Mouse (Mus musculus) thymus, postnatal 14 days (tissue): ENCODE measurements around the gene Bpnt1.
"Not testable (repeated sequence)": the region's sequence is repeated elsewhere in the genome, so short reads cannot be mapped to it uniquely, and the experiment has no call there.

Source experiments
- DNase-seq: peaks from one replicate; pipeline ENCODE4 v3.0.0; 2021

The Bpnt1 gene

DNA sequence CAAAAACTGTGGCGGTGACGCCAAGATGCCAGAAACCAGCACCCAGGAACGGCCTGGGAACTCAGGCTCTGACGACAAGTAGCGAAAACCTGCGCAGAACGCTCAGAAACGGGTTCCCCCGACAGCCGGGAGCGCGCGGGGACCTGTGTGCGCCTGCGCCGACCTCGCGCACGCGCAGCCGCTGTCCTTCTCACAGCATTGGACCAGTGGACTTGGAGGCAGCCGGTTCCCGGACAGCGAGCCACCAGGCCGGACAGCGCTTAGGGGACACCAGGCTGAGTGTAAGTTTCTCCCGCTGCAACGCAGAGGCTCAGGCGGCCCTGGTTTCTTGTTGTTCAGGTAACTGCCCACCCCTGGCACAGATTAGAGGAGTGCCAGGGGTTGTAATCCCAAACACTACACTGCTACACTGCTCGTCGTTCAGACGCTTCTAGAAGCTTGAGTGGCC lies at the start of gene Bpnt1:
Bpnt1 (plus strand) TSS at position 167 of the 448 bp plus-strand sequence.
- peak; percentile 82 for DNase-seq

DNA sequence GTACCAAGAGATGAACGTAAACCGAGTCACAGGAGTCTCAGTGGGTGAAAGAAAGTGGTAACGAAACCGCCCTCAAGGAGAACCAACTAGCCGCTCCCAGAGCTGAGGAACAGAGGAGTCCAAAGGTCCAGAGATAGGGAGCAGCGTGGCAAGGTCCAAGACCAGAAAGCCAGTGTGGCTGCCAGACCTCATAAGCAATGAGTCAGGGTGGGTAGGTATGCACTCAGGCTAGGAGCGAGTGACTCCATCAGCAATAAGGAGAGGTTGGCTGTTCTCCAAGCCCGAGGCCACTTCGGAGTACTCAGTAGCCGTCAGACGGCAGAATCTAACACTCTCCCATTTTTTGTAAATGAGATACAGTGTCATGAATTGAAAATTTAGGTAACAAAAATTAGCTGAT lies 49.1 kb upstream of the Bpnt1 start:
- DNase-seq, result no peak

DNA sequence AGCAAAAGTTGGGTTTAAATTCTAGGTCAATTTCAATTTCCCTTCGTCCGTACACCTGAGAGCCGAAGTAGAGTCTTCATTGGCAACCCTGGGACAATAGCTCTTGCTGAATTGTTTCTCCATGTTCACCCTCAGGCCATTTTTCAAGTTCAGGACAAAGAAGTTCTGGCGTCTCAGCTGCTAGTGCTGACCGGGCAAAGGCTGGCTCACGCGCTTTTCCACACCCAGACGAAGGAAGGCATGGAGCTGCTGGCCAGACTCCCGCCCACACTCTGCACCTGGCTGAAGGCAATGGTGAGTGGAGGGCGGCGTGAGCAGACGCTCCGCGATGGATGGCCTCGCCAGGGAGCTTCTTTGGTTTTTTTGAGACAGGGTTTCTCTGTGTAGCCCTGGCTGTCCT lies 48.7 kb upstream of the Bpnt1 start:
- DNase-seq, result no peak

DNA sequence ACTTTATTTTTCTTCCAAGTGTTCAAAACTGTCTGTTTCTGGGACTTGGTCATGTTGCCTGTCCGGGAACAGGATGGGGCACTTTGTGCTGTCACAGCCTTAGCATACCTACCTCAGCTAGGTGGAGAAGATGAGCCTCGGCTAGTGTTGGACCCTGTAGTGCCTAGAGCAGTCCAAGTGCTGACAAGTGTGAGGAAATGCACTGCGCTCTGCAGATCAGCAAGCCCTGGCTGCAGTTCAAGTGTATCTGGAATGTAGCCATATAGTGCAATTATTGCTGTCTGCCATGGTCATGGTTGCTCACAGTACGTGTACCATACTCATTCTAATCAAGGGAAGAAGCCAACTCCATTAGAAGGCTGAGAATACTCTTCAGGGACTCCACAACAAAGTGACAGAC lies 47.2 kb upstream of the Bpnt1 start:
- no peak for DNase-seq

- DNase-seq, result no peak
Measured at GRCm38 (mm10) chr1:185285171-185285570, 46.8 kb upstream of the Bpnt1 start.

DNA sequence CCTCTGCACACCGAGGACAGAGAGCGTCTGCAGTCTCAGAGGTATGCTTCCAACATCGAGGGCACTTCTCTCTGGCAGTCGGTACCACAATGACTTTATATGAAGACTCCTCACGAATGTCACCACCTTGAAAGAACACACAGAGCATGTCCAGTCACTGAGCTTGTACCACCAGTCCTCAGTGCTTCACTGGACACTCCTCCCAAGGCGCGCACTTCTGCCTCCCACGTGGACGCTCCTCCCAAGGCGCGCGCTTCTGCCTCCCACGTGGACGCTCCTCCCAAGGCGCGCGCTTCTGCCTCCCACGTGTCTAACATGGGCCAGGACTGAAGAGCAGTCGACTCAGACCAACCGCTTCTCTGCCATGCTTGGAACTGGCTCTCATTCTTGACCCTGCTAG lies 44.9 kb upstream of the Bpnt1 start:
- no peak for DNase-seq

GRCm38 (mm10) chr1:185289231-185289630 lies 42.7 kb upstream of the Bpnt1 start:
- no peak for DNase-seq

DNA sequence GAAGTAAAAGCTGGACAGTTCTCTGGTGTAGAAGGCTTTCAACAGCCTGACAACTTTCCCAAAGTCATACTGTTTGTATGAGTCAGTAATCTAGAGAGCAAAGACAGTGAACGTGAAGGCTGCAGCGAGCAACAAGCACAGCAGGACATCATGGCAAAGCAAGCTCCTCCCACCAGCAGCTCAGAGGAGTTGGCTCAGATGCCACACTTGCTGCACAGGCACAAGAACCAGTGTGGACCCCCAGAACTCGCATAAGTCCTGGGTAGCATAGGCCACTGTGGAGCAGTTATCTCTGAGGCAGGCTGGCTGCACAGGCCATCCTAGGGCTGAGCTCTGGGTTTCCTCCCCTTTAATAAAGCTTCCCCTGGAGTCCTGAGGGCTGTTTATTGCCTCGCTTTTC lies 40.6 kb upstream of the Bpnt1 start:
- no peak for DNase-seq

- DNase-seq, result no peak
Measured at GRCm38 (mm10) chr1:185292646-185293360, 39.1 kb upstream of the Bpnt1 start.

- no peak for DNase-seq
Measured at GRCm38 (mm10) chr1:185296850-185297249, 35.1 kb upstream of the Bpnt1 start.

DNA sequence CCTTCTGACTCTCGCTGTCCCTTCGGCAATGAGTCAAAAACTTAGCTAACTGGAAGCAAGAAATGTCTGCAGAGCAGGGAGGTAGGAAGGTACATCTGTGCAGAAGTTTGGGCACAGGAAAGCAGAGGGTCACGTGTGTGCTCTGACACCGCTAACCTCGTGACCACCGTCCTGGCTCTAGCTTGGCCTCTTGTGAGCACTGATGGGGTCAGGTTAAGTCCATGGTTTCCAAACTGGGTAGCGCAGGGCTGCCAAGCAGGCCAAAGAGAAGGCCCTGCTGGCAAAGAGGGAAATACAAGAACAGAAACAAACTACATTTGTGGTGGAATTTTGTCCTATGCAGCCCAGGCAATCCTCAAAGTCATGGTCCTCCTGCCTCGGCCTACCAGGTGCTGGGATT lies 33.5 kb upstream of the Bpnt1 start:
- DNase-seq, result no peak

DNA sequence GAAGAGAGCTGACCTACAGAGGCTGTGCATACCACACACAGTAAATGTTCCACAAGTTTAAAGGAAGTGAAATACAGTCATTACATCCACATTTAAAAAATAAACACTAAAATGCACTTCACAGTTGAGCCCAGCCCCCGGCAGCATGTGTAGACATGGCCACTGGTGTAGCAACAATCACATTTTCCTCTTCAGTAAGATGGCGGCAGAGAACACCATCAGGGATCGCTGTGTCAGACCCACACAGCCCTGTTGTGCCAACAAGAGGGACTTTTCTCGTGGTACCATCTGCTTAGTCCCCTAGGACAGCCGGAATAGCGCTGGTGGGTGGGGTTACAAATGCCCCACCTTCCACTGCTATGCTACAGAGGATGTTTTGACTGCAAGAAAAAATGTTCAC lies 29.1 kb upstream of the Bpnt1 start:
- DNase-seq, result no peak

DNA sequence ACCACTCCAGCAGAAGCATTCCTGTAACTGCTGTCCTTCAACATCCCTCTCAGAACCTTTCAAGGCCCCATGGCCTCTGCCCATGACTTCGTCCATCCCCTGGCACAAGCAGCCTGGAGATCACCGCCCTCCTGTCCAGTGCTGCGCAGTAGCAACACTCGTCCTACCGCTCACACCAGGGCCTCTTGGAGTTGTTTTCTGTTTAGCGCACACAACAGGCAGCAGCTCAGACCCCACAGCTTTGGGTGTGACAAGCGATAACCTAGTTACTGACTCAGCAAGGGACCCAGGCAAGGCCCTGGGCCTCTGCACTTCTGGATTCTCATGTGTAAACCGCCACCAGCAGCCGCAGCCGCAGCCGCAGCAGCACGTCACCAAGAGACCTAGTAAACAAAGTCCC lies 25.1 kb upstream of the Bpnt1 start:
- no peak for DNase-seq

- DNase-seq, result no peak
Measured at GRCm38 (mm10) chr1:185307645-185308044, 24.3 kb upstream of the Bpnt1 start.

DNA sequence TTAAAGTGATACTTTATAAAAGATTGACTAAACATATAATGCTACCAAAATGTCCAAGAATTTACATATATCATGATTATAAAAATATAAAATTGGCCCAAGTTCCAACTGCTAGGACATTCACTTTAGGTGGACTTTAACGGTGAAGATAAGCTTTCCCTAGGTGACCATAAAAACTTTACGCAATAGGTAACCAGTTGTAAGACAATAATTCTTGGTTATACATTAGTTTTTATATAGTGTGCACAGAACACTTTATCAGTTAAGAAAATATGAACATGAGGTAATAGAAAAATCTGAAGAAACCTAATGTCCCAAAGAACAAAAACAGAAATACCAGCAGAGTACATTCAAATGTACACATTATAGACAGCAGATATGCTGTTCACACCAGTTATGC lies 23.6 kb upstream of the Bpnt1 start:
- DNase-seq, result no peak

DNA sequence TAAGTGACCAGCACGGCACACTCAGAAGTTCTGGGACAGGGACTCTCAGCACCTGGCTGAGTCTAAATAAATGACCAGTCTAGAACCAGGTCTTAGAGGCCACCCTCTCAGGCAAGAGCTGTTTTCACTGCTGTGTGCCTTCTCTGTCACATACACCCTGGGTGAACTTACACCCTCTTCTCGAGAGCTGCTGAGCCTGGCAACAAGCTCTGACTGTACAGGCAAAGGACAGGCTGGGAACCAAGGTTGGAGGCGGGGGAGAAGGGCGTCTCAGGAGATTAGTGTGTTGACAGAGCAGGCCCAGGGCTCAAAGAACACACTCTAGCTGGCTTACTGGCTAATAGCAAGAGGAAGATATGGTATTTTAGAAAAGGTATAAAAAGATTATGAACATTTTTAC lies 23.0 kb upstream of the Bpnt1 start:
- no peak for DNase-seq

DNA sequence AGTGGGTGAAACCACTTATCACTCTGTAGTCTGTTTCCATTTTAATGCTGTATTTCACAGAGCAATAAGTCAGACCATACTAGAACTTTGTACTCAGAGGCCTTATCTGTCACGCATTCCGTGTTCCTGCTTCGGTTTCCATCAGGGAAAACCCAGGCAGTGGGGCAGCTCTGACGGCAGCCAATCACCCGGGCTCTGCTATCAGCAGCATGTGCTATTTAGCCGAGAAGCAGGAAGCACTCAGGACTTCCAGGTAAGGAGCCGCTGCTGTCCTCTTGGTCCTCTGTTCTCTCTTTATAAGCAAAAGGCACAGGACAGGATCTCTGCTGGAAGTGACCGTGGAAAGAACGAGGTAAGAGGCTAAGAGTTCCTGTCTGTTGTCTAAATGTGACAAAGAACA lies 20.0 kb upstream of the Bpnt1 start:
- no peak for DNase-seq

DNA sequence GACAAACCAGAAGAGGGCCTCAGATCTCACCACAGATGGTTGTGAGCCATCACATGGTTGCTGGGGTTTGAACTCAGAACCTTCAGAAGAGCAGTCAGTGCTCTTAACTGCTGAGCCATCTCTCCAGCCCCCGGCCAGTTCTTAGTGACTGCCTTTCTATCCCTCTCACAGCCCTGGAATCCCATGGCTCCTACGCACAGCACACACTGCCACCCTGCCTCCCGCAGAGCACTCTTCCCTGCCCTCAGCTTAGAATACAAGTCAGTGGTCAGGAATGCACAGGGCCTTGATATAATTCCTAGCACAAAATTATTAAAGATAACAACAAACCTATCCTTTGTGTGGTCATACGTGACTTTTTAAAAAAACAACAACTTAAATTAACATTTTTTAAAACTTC lies 17.4 kb upstream of the Bpnt1 start:
- DNase-seq, result no peak

- no peak for DNase-seq
Measured at GRCm38 (mm10) chr1:185315846-185316568, 15.9 kb upstream of the Bpnt1 start.

GRCm38 (mm10) chr1:185327754-185328345 lies 4.1 kb upstream of the Bpnt1 start:
- DNase-seq, result not testable (repeated sequence)

DNA sequence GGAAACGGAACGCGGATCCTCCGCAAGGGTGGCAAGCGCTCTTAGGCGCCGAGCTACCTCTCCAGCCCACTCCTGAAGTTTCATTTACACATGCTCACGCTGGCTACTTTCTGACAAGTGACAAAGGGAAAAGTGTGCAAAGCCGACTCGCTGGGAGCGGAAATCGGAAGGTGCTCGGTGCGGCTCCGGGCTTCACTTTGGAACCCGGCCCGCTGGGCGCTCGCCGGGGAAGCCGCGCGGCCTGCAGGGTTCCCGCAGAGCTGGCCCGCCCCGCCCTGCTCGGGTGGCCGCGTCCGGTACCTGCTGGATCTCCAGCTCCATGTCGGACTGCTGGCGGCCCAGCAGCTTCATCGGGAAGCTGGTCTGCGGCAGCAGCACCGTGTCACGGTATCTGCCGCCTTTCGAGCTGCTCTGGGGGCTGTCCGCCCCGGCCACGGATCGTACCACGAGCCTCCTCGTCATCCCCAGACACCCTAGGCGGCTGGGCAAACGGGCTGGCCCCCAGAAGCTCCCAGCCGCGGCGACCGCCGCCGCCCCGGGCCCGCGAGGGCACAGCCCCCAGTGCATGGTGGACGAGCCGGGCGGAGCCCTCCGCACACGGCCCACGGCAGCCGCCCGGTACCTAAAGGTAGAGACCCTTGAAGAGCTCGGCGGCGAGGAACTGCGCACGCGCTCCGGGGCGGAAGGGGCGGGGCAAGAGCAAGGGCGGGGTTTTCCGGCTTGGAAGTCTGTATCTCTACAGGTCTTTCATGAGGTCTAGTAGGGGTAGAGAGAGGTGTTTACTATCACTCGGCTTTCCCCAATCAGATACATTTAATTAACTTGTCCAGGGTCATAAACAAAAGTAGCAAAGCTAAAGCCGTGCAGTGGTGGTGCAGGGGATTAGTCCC lies 3.0 kb upstream of the Bpnt1 start, which contains the start of gene Iars2:
Iars2 (minus strand) TSS at position 676 of the 890 bp plus-strand sequence.
- DNase-seq, result peak; percentile 97

DNA sequence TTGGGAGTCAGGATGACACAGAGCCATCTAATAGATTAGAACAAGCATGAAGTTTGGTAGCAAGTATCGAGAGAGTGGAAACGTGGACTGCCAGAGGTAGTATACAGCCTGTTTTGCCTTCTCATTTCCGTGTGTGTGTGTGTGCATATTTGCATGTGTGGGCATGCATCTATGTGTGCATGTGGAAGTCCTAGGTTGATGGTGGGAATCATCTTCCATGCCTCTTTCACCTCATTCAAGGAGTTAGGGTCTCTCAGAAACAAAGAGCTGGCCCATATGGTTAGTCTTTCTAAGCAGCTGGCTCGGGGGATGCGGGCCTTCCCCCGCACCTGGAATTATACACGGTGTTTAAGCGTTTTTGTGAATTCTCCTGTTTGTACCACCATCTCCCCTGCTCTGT lies 2.1 kb upstream of the Bpnt1 start:
- no peak for DNase-seq

- no peak for DNase-seq
Measured at GRCm38 (mm10) chr1:185331364-185331763, 585 bp upstream of the Bpnt1 start.
